Mouse (Mus musculus) CH12.LX (cell line): Measurements from ENCODE around the gene Apln.

Source experiments
- BHLHE40 ChIP-seq: IDR thresholded peaks from 2 replicates; pipeline ENCODE4 v1.6.1; 2011; ENCODE audit warnings: mild to moderate bottlenecking, low read depth, low read length, improper control_type of control experiment
- CHD2 ChIP-seq: IDR thresholded peaks from 2 replicates; pipeline ENCODE4 v1.6.1; 2011; ENCODE audit warnings: low read length, improper control_type of control experiment
- CTCF ChIP-seq, 2 experiments: IDR thresholded peaks in 1 of 2; conservative IDR thresholded peaks in 1 of 2; 2 replicates each; pipeline ENCODE4 v1.5.1; 2011 to 2012; ENCODE audit warnings: low read depth in 2 of 2, low read length in 2 of 2, improper control_type of control experiment in 1 of 2, inconsistent platforms in 1 of 2, mild to moderate bottlenecking in 1 of 2, moderate library complexity in 1 of 2
- HCFC1 ChIP-seq: IDR thresholded peaks from 2 replicates; pipeline ENCODE4 v1.6.1; 2012; ENCODE audit warnings: low read depth, mild to moderate bottlenecking, inconsistent platforms, low read length, improper control_type of control experiment
- MAFK ChIP-seq: IDR thresholded peaks from 2 replicates; pipeline ENCODE4 v1.6.1; 2011; ENCODE audit warnings: low read length, improper control_type of control experiment; ENCODE audit not compliant: insufficient replicate concordance
- MAX ChIP-seq: IDR thresholded peaks from 2 replicates; pipeline ENCODE4 v1.6.1; 2011; ENCODE audit warnings: low read length, improper control_type of control experiment
- PAX5 ChIP-seq: IDR thresholded peaks from 2 replicates; pipeline ENCODE4 v1.6.1; 2012; ENCODE audit warnings: low read length, inconsistent platforms, mixed read lengths
- POLR2A ChIP-seq: IDR thresholded peaks from 2 replicates; pipeline ENCODE4 v1.6.1; 2011; ENCODE audit warnings: low read depth, mild to moderate bottlenecking, improper control_type of control experiment, low read length
- RCOR1 ChIP-seq: conservative IDR thresholded peaks from 2 replicates; pipeline ENCODE4 v1.6.1; 2012; ENCODE audit warnings: low read depth, mild to moderate bottlenecking, inconsistent platforms, low read length, improper control_type of control experiment
- TCF12 ChIP-seq: IDR thresholded peaks from 2 replicates; pipeline ENCODE4 v1.6.1; 2014; ENCODE audit warnings: low read depth, mild to moderate bottlenecking, inconsistent platforms, low read length, improper control_type of control experiment
- UBTF ChIP-seq: IDR thresholded peaks from 2 replicates; pipeline ENCODE4 v1.6.1; 2012; ENCODE audit warnings: low read depth, mild to moderate bottlenecking, inconsistent platforms, low read length, improper control_type of control experiment, moderate library complexity
- USF1 ChIP-seq: IDR thresholded peaks from 2 replicates; pipeline ENCODE4 v1.6.1; 2014; ENCODE audit warnings: low read depth, mild to moderate bottlenecking, inconsistent platforms, low read length, improper control_type of control experiment
- ZMIZ1 ChIP-seq: IDR thresholded peaks from 2 replicates; pipeline ENCODE4 v1.6.1; 2012; ENCODE audit warnings: low read depth, mild to moderate bottlenecking, inconsistent platforms, low read length, improper control_type of control experiment

DNA sequence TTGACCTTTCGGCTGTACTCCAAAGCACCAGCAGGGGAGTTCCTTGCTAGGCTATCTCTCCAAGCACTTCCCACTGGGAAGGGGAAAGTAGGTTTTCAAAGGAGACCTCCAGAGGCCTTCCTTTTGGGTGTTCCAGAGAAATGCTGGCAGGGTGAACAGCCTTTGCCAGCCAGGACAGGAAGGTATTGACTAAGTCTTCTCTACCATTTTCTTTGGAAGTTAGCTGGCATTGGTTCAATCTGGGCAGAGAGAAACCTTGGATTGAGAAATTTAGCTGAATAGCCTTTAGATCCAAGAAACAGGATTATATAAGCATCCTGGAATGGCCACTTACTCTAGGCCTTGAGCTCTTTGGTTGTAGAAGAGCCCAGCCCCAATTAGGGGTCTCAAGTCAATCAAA lies 11.8 kb downstream of the Apln start:
- TF ChIP-seq CTCF (conservative IDR thresholded peaks at IDR 0.05 in 1 of 2, IDR thresholded peaks at IDR 0.05 in 1 of 2; ENCODE audit: low read depth in 2 of 2, low read length in 2 of 2) (no peak), USF1 (no peak), BHLHE40 (no peak), RCOR1 (no peak), MAFK (no peak), MAX (no peak), UBTF (no peak), HCFC1 (no peak), TCF12 (no peak), CHD2 (no peak), POLR2A (no peak), ZMIZ1 (no peak), PAX5 (no peak)
